Mouse (Mus musculus) C3H10T1/2 (cell line): ENCODE results near the gene Snrnp25. TPM values are rescaled to one million over a fixed set of nuclear protein-coding genes. Genes with fewer than 3 reads are reported as not detected.

Experiments used
- polyA plus RNA-seq, 2 experiments: library from polyadenylated mRNA; unstranded; fragments of >200 nt; fragmentation: generic; extraction: Trizol; gene quantifications; one replicate each; pipeline ENCODE4 v1.2.1; 2012; ENCODE audit warnings: missing spikeins in 2 of 2

The Snrnp25 gene
- 100 to 1,000 TPM in 1 of 2 experiments, 10 to 100 TPM in 1; 76.3 to 132 TPM for polyA plus RNA-seq

DNA sequence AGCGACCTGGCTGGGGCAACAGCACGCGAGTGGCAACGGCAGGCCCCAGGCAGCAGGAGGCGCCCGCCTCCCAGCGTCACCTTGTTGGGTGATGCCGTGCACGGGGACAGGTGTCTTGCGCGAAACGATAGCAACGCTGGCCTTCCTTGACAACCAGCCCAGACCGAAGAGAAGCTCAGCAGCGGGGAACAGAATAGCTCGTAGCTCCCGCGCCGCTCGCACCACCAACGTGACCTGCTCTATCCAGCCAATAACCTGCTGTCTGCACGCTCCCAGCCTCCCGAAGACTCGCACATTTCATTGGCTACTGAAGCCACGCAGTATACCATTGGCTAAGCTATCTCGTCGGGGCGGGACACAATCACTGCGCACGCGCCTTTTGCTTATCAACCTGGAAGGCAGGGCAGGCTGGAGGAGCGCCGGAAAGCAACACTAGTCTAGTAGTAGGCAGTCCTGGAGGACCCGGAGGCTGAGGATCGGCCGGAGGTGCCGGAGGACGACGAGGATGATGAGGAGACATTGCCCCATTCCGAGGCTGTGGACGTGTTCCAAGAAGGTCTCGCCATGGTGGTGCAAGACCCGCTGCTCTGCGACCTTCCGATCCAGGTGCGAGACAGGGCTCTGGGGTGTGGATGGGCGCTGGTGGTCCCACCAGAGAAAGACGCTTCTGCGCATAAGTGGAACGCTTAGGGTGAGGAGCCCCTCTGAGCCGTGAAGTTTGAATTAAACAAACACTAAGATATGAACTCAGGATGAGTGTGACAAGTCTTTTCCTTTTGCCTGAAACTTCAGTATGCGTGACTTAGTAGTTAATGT lies at the start of gene Snrnp25:
Gene Snrnp25, plus strand, starts transcription at position 358 of the 816 bp plus-strand sequence.

DNA sequence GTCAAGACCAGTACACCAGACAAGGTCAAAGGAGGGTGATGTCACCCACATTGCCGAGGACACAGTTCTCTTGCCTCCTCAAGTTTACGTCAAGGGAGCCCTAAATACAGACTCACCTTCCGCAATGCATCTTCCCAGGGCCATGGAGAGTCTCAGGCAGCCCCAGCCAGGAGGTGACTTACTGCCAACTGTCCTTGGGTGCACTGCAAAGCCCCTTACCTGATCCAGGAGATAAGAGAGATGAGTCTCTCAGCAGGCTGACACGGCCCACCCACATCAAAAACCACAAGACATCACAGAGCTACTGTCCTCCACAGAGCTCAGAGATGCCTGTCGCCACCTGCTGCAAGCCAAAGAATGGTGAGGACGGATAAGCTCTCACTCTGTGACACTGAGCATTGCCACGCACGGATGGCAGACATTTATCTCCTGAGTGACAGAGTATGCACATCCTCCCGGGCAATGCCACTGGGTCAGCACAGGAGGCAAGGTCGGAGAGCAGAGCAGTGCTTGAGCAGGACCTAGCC lies 5.1 kb upstream of the Snrnp25 start, which contains the start of gene Il9r:
Gene Il9r, minus strand, starts transcription at position 205 of the 527 bp plus-strand sequence.

DNA sequence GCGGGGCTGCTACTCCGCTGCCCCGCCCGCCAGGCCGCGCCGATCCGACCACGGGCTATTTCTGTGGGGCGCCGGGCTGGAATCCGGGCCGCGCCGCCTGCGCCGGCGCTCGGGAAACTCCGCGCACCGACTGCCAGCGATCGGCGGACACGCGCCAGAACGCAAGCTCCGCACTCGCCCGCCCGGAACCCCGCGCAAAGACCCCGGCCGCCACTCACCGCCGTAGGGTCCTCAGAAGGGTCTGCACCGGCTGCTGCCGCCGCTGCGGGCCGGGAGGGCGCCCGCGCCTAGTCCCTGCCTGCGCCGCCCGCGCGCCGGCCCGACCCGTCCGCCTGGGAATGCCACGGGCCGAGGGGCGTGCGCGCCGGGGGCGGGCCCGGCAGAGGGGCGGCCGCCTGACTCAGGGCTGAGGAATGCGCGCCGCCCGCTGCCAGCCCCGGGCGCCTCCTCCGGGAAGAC lies 16.8 kb downstream of the Snrnp25 start, which contains the start of gene Rhbdf1:
Gene Rhbdf1, minus strand, starts transcription at position 350 of the 459 bp plus-strand sequence.

DNA sequence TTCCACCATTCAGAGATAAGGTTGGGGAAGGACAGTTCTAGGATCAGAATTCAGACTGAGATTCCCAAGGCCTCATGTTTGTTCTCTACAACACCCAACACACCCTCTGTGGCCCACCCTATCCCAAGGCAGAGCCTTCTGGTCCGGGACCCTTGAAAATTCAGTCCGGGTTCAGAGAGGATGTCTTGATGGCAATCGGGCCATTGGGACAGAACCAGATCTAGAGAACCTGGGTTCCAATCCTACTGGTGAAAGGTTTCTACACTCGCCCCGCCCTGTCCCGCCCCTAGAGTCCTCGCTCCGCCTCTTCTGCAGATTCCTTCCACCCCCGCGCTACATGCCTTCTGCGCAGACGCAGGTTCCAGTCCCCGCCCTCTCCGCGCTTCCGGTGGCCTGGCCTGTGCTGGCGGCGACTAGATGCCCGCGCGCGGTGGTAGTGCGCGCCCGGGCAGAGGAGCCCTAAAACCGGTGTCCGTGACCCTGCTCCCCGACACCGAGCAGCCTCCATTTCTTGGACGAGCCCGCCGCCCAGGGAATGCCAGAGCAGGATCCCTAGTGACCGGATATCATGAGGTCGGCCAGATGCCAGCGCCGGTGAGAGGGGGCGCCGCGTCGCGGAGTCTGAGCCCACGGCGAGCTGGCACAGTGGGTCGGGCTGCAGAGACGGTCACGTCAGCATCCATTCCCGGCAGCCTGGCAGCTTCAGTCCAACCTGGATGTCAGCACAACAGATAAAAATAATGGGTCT lies 21.1 kb downstream of the Snrnp25 start, which contains the start of gene Mpg:
Gene Mpg, plus strand, starts transcription at position 382 of the 748 bp plus-strand sequence.

Other genes with a start within 250 kb of the Snrnp25 start
- gene 4930524B15Rik, start 239.8 kb upstream of the Snrnp25 start, polyA plus RNA-seq = not detected
- under 1 TPM in 1 of 2 experiments, not detected in 1; 0.04 TPM for gene Nsg2, start 205.0 kb upstream of the Snrnp25 start, polyA plus RNA-seq
- under 1 TPM; 0.02 to 0.06 TPM for gene Il9r, start 5.1 kb upstream of the Snrnp25 start, polyA plus RNA-seq
- 10 to 100 TPM; 30.1 to 67.3 TPM for gene Rhbdf1, start 16.9 kb downstream of the Snrnp25 start, polyA plus RNA-seq
- gene Mpg, start 21.1 kb downstream of the Snrnp25 start, polyA plus RNA-seq = 10 to 100 TPM; 17.6 to 32.0 TPM
- 10 to 100 TPM; 15.6 to 35.0 TPM for gene Nprl3, start 62.3 kb downstream of the Snrnp25 start, polyA plus RNA-seq
- gene Hba-x, start 71.0 kb downstream of the Snrnp25 start, polyA plus RNA-seq = not detected
- 1 to 10 TPM in 1 of 2 experiments, under 1 TPM in 1; 0.85 to 5.6 TPM for gene Hba-a1, start 78.1 kb downstream of the Snrnp25 start, polyA plus RNA-seq
- not detected for gene Hbq1b, start 81.5 kb downstream of the Snrnp25 start, polyA plus RNA-seq
- gene Hba-a2, start 91.1 kb downstream of the Snrnp25 start, polyA plus RNA-seq = under 1 TPM in 1 of 2 experiments, not detected in 1; 0.39 TPM
- not detected for gene Hbq1a, start 94.7 kb downstream of the Snrnp25 start, polyA plus RNA-seq
- gene Sh3pxd2b, start 142.4 kb downstream of the Snrnp25 start, polyA plus RNA-seq = 10 to 100 TPM in 1 of 2 experiments, 1 to 10 TPM in 1; 9.7 to 47.5 TPM
- gene Ubtd2, start 250.0 kb downstream of the Snrnp25 start, polyA plus RNA-seq = 10 to 100 TPM in 1 of 2 experiments, 1 to 10 TPM in 1; 2.9 to 26.7 TPM